Comparison of ENCODE assay signal across 17 mouse cellular contexts in the genomic region with DNA sequence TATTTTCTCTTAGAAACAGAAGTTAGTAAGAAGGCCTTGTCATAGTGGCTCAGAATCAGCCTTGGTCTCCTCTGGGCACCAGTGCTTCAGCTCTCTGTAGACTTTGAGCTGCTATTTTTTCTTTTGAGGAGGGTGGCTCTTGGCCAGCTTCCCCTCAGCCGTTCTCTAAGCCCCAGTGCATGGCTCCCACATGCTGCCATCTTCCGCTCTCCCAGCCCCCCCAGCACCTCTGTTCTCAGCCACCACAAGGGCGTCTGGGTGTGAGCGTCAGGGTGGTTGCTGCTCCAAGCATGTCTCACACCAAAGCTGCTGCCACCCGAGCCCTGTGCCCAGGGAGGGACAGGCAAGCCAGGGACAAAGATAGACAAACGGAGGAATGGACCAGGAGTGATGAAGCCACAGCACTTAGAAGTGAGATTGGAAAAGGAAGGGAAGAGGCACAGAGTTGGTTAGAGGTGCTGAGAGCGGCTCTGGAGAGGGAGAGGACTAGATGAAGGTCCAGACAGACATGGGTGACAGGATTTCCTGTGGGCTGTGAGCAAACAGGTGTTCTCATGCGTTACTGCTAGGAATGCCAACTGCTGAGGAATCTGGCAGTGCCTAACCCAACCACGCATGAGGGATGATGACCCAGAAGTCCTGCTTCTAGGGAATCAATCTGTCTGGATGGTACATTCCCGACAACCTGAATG. TPM values are rescaled to one million over a fixed set of nuclear protein-coding genes. Genes with fewer than 3 reads are reported as not detected.
A peak's percentile ranks its signal among the peaks of the same experiment; 100 is the strongest.
DNase-seq lines count a peak whose midpoint lies in the region; ATAC-seq lines count a peak whose summit lies in the region.
"Had no signal": no experiment of that assay in that cellular context is flagged by ENCODE, and none has a peak within 500 bp of the region (broad histone marks: within the 10 kb centered on the region; RNA-seq: fewer than 3 reads in every experiment).

No protein-coding gene starts in this region.

- no peak for DNase-seq in forebrain, embryonic 11.5 days (ENCODE audit: low spot score)
- DNase-seq in heart, postnatal 4 days: no peak
- DNase-seq in thymus, adult 18-20 months: peak; percentile 34 to 41
- no peak for DNase-seq in spleen, postnatal 10 days (ENCODE audit: low spot score in 2 of 2)
- DNase-seq: adrenal gland, postnatal 25 days; cerebellum, adult 11 months; kidney, postnatal 25 days; liver, postnatal 0 days had no signal

- no peak overlapping the region for H3K4me2 ChIP-seq in forebrain, embryonic 13.5 days
- no peak overlapping the region for H3K4me2 ChIP-seq in forebrain, embryonic 11.5 days (ENCODE audit: low read depth, low read length, severe bottlenecking)
- H3K4me2 ChIP-seq in heart, embryonic 14.5 days (ENCODE audit: low read length): peak overlapping the region; percentile 2
- H3K4me2 ChIP-seq in heart, embryonic 16.5 days (ENCODE audit: low read depth, low read length): peak overlapping the region; percentile 34
- H3K4me2 ChIP-seq: intestine, embryonic 15.5 days; neural tube, embryonic 12.5 days; stomach, embryonic 15.5 days had no signal

- peaks cover 7% of the 10 kb centered on the region; the same call in 1 of the 2 replicates for H3K36me3 ChIP-seq in forebrain, embryonic 13.5 days (ENCODE audit: poor library complexity, severe bottlenecking)
- H3K36me3 ChIP-seq in forebrain, embryonic 11.5 days (ENCODE audit: control insufficient read depth, insufficient read depth, low read length): no peaks in the 10 kb centered on the region
- H3K36me3 ChIP-seq in heart, embryonic 14.5 days (ENCODE audit: control insufficient read depth, insufficient read depth, low read length): 0 out of 2 replicates have a peak, but pooled peaks cover 2% of the 10 kb centered on the region
- no peaks in the 10 kb centered on the region for H3K36me3 ChIP-seq in heart, embryonic 16.5 days (ENCODE audit: control insufficient read depth, insufficient read depth)
- H3K36me3 ChIP-seq: intestine, embryonic 15.5 days; neural tube, embryonic 12.5 days; stomach, embryonic 15.5 days had no signal

- WGBS in forebrain, embryonic 13.5 days: 84% methylated on average over 10 of the region's 10 CpGs
- 81% methylated on average over 10 of the region's 10 CpGs for WGBS in forebrain, embryonic 11.5 days
- WGBS in heart, embryonic 14.5 days: 35% methylated on average over 10 of the region's 10 CpGs
- 46% methylated on average over 10 of the region's 10 CpGs for WGBS in heart, embryonic 16.5 days

- H3K9ac ChIP-seq in forebrain, embryonic 13.5 days: no peak overlapping the region
- no peak overlapping the region for H3K9ac ChIP-seq in forebrain, embryonic 11.5 days (ENCODE audit: low read length)
- no peak overlapping the region for H3K9ac ChIP-seq in heart, embryonic 14.5 days (ENCODE audit: low read length)
- peak overlapping the region; percentile 42; the same call in 1 of the 2 replicates for H3K9ac ChIP-seq in heart, embryonic 16.5 days (ENCODE audit: low read length)
- H3K9ac ChIP-seq: intestine, embryonic 15.5 days; liver, postnatal 0 days; neural tube, embryonic 12.5 days; stomach, embryonic 15.5 days had no signal

- no peak for ATAC-seq in forebrain, embryonic 13.5 days
- no peak for ATAC-seq in forebrain, embryonic 11.5 days (replicated peaks; ENCODE audit: low FRiP score)
- ATAC-seq in heart, embryonic 14.5 days (ENCODE audit: insufficient number of reproducible peaks, insufficient read depth, low FRiP score, low read depth): no peak
- ATAC-seq in heart, embryonic 16.5 days (replicated peaks; ENCODE audit: extremely low read depth, insufficient read depth, low FRiP score): peak; percentile 18; the same call in 1 of the 2 replicates
- no peak for ATAC-seq in megakaryocyte-erythroid progenitor cell, adult 5-6 weeks (replicated peaks; ENCODE audit: low FRiP score, low TSS enrichment, poor library complexity, severe bottlenecking)
- ATAC-seq: intestine, embryonic 15.5 days; liver, postnatal 0 days had no signal

- H3K4me1 ChIP-seq in forebrain, embryonic 13.5 days: peaks cover 18% of the 10 kb centered on the region
- peaks cover 14% of the 10 kb centered on the region for H3K4me1 ChIP-seq in forebrain, embryonic 11.5 days (replicated peaks; ENCODE audit: control insufficient read depth, insufficient read depth, low read length)
- H3K4me1 ChIP-seq in heart, embryonic 14.5 days (ENCODE audit: control insufficient read depth in 2 of 2, insufficient read depth in 2 of 2, low read length in 2 of 2): peaks cover 36 to 47% of the 10 kb centered on the region in 2 experiments
- H3K4me1 ChIP-seq in heart, embryonic 16.5 days (ENCODE audit: control insufficient read depth, insufficient read depth, low read length): peaks cover 42% of the 10 kb centered on the region

- H3K27ac ChIP-seq in forebrain, embryonic 13.5 days: 0 out of 2 replicates have a peak overlapping the region, but pooled peaks have one; percentile 27
- no peak overlapping the region for H3K27ac ChIP-seq in forebrain, embryonic 11.5 days (ENCODE audit: low read depth, low read length)
- peak overlapping the region; percentile 73 to 86 for H3K27ac ChIP-seq in heart, embryonic 14.5 days (replicated peaks in 1 of 2; ENCODE audit: control insufficient read depth in 1 of 2, insufficient read depth in 1 of 2, low read depth in 2 of 2, low read length in 2 of 2)
- peak overlapping the region; percentile 82 for H3K27ac ChIP-seq in heart, embryonic 16.5 days (ENCODE audit: low read length)
- H3K27ac ChIP-seq: intestine, embryonic 15.5 days; midbrain, embryonic 10.5 days; neural tube, embryonic 12.5 days; stomach, embryonic 15.5 days had no signal

- H3K4me3 ChIP-seq in forebrain, embryonic 13.5 days: no peak overlapping the region
- H3K4me3 ChIP-seq in forebrain, embryonic 11.5 days (ENCODE audit: low read depth, low read length): no peak overlapping the region
- H3K4me3 ChIP-seq in heart, embryonic 14.5 days (ENCODE audit: control insufficient read depth in 1 of 2, insufficient read depth in 1 of 2, low read depth in 1 of 2, low read length in 2 of 2): no peak overlapping the region
- H3K4me3 ChIP-seq in heart, embryonic 16.5 days (ENCODE audit: low read length): no peak overlapping the region
- H3K4me3 ChIP-seq: erythroblast, embryonic 14.5 days; intestine, embryonic 15.5 days; midbrain, embryonic 10.5 days; neural tube, embryonic 12.5 days; stomach, embryonic 15.5 days had no signal

- no peaks in the 10 kb centered on the region for H3K9me3 ChIP-seq in forebrain, embryonic 13.5 days (replicated peaks)
- no peaks in the 10 kb centered on the region for H3K9me3 ChIP-seq in forebrain, embryonic 11.5 days (ENCODE audit: control insufficient read depth, low read length)
- H3K9me3 ChIP-seq in heart, embryonic 14.5 days (ENCODE audit: control insufficient read depth, low read length): no peaks in the 10 kb centered on the region
- no peaks in the 10 kb centered on the region for H3K9me3 ChIP-seq in heart, embryonic 16.5 days (replicated peaks; ENCODE audit: control insufficient read depth, low read length)
- H3K9me3 ChIP-seq: intestine, embryonic 15.5 days; midbrain, embryonic 10.5 days; neural tube, embryonic 12.5 days; stomach, embryonic 15.5 days had no signal

- no peaks in the 10 kb centered on the region for H3K27me3 ChIP-seq in forebrain, embryonic 13.5 days
- no peaks in the 10 kb centered on the region for H3K27me3 ChIP-seq in forebrain, embryonic 11.5 days (ENCODE audit: control insufficient read depth, insufficient read depth, low read length)
- no peaks in the 10 kb centered on the region for H3K27me3 ChIP-seq in heart, embryonic 14.5 days (ENCODE audit: control insufficient read depth, insufficient read depth, low read length)
- H3K27me3 ChIP-seq in heart, embryonic 16.5 days (ENCODE audit: control insufficient read depth, insufficient read depth, low read length): no peaks in the 10 kb centered on the region
- H3K27me3 ChIP-seq: intestine, embryonic 15.5 days; neural tube, embryonic 12.5 days; stomach, embryonic 15.5 days had no signal

RNA-seq across cellular contexts. Expression of a gene that starts 9.1 kb away (rescaled TPM):
- 44.0 and 45.5 TPM in 2 replicates for polyA plus RNA-seq in forebrain, embryonic 13.5 days (2015; fragmentation: Nextera tagmentation; extraction: Ambion mirVana)
- 38.1 and 39.9 TPM in 2 replicates for polyA plus RNA-seq in forebrain, embryonic 11.5 days (2014; fragmentation: Nextera tagmentation; extraction: Ambion mirVana)
- polyA plus RNA-seq in heart, embryonic 14.5 days (2014; fragmentation: Nextera tagmentation; extraction: Ambion mirVana): 33.1 and 35.4 TPM in 2 replicates
- 10 to 100 TPM; 21.3 to 21.8 TPM for total RNA-seq in heart, postnatal 4 days (2021)
- 43.0 and 43.2 TPM in 2 replicates for polyA plus RNA-seq in heart, embryonic 16.5 days (2015; fragmentation: Nextera tagmentation; extraction: Ambion mirVana)
- 11.9 and 28.5 TPM in 2 replicates for total RNA-seq in megakaryocyte-erythroid progenitor cell, adult 5-6 weeks (2014; fragmentation: Nextera tagmentation)
- 10.6 and 18.2 TPM in 2 replicates for total RNA-seq in megakaryocyte-erythroid progenitor cell, adult 5-6 weeks (2017)

RNA-seq across cellular contexts. Expression of a gene that starts 16.3 kb away (rescaled TPM):
- polyA plus RNA-seq in forebrain, embryonic 13.5 days (2015; fragmentation: Nextera tagmentation; extraction: Ambion mirVana): 0.18 and 0.19 TPM in 2 replicates
- not detected in 2 replicates for polyA plus RNA-seq in forebrain, embryonic 11.5 days (2014; fragmentation: Nextera tagmentation; extraction: Ambion mirVana)
- 169 and 178 TPM in 2 replicates for polyA plus RNA-seq in heart, embryonic 14.5 days (2014; fragmentation: Nextera tagmentation; extraction: Ambion mirVana)
- 100 to 1,000 TPM; 163 to 192 TPM for total RNA-seq in heart, postnatal 4 days (2021)
- polyA plus RNA-seq in heart, embryonic 16.5 days (2015; fragmentation: Nextera tagmentation; extraction: Ambion mirVana): 175 TPM in 2 replicates
- not detected in 2 replicates for total RNA-seq in megakaryocyte-erythroid progenitor cell, adult 5-6 weeks (2014; fragmentation: Nextera tagmentation)
- total RNA-seq in megakaryocyte-erythroid progenitor cell, adult 5-6 weeks (2017): not detected in 2 replicates
- polyA plus RNA-seq: erythroblast, embryonic 14.5 days; midbrain, embryonic 10.5 days had no signal

RNA-seq across cellular contexts. Expression of a gene that starts 18.9 kb away (rescaled TPM):
- 0.35 TPM in 1 of 2 replicates, not detected in the other for polyA plus RNA-seq in forebrain, embryonic 13.5 days (2015; fragmentation: Nextera tagmentation; extraction: Ambion mirVana)
- not detected in 2 replicates for polyA plus RNA-seq in forebrain, embryonic 11.5 days (2014; fragmentation: Nextera tagmentation; extraction: Ambion mirVana)
- 0.70 and 0.86 TPM in 2 replicates for polyA plus RNA-seq in heart, embryonic 14.5 days (2014; fragmentation: Nextera tagmentation; extraction: Ambion mirVana)
- total RNA-seq in heart, postnatal 4 days (2021): not detected
- polyA plus RNA-seq in heart, embryonic 16.5 days (2015; fragmentation: Nextera tagmentation; extraction: Ambion mirVana): 0.37 and 0.39 TPM in 2 replicates
- not detected in 2 replicates for total RNA-seq in megakaryocyte-erythroid progenitor cell, adult 5-6 weeks (2014; fragmentation: Nextera tagmentation)
- total RNA-seq in megakaryocyte-erythroid progenitor cell, adult 5-6 weeks (2017): not detected in 2 replicates
- polyA plus RNA-seq: erythroblast, embryonic 14.5 days; intestine, embryonic 15.5 days; liver, postnatal 0 days; midbrain, embryonic 10.5 days had no signal

RNA-seq across cellular contexts. Expression of a gene that starts 19.1 kb away (rescaled TPM):
- 14.6 and 20.0 TPM in 2 replicates for polyA plus RNA-seq in forebrain, embryonic 13.5 days (2015; fragmentation: Nextera tagmentation; extraction: Ambion mirVana)
- polyA plus RNA-seq in forebrain, embryonic 11.5 days (2014; fragmentation: Nextera tagmentation; extraction: Ambion mirVana): 0.29 and 0.41 TPM in 2 replicates
- polyA plus RNA-seq in heart, embryonic 14.5 days (2014; fragmentation: Nextera tagmentation; extraction: Ambion mirVana): 42.2 and 48.3 TPM in 2 replicates
- total RNA-seq in heart, postnatal 4 days (2021): 10 to 100 TPM; 19.1 to 21.2 TPM
- 74.0 and 75.8 TPM in 2 replicates for polyA plus RNA-seq in heart, embryonic 16.5 days (2015; fragmentation: Nextera tagmentation; extraction: Ambion mirVana)
- not detected in 2 replicates for total RNA-seq in megakaryocyte-erythroid progenitor cell, adult 5-6 weeks (2014; fragmentation: Nextera tagmentation)
- not detected in 2 replicates for total RNA-seq in megakaryocyte-erythroid progenitor cell, adult 5-6 weeks (2017)

RNA-seq across cellular contexts. Expression of a gene that starts 33.0 kb away (rescaled TPM):
- polyA plus RNA-seq in forebrain, embryonic 13.5 days (2015; fragmentation: Nextera tagmentation; extraction: Ambion mirVana): 6.7 and 9.2 TPM in 2 replicates
- polyA plus RNA-seq in forebrain, embryonic 11.5 days (2014; fragmentation: Nextera tagmentation; extraction: Ambion mirVana): 9.0 and 9.2 TPM in 2 replicates
- 14.2 and 15.5 TPM in 2 replicates for polyA plus RNA-seq in heart, embryonic 14.5 days (2014; fragmentation: Nextera tagmentation; extraction: Ambion mirVana)
- 10 to 100 TPM; 19.6 to 20.5 TPM for total RNA-seq in heart, postnatal 4 days (2021)
- 18.0 and 19.0 TPM in 2 replicates for polyA plus RNA-seq in heart, embryonic 16.5 days (2015; fragmentation: Nextera tagmentation; extraction: Ambion mirVana)
- 6.4 and 10.6 TPM in 2 replicates for total RNA-seq in megakaryocyte-erythroid progenitor cell, adult 5-6 weeks (2014; fragmentation: Nextera tagmentation)
- total RNA-seq in megakaryocyte-erythroid progenitor cell, adult 5-6 weeks (2017): 1.6 and 5.4 TPM in 2 replicates

Comparison
In these comparisons a context has a peak if more than half of its experiments do, and no peak if none do; other contexts are left out.
1. H3K4me2 ChIP-seq: peak in heart, embryonic 14.5 days (single experiment) and heart, embryonic 16.5 days (single experiment); none in forebrain, embryonic 13.5 days (single experiment) and forebrain, embryonic 11.5 days (single experiment).
2. DNase-seq: peak in thymus, adult 18-20 months (2 of 2); none in forebrain, embryonic 11.5 days (single experiment), heart, postnatal 4 days (single experiment) and spleen, postnatal 10 days (0 of 2).
3. RNA of a gene that starts 16.3 kb away (polyA plus RNA-seq): 169 to 178 TPM in heart, embryonic 14.5 days and 175 TPM in heart, embryonic 16.5 days; 0.18 to 0.19 TPM in forebrain, embryonic 13.5 days and not detected in forebrain, embryonic 11.5 days; every median in the first group is over 100 times any median in the second.